Mouse (Mus musculus) adrenal gland, postnatal 36 days (tissue): ENCODE measurements around the gene Gm20388. TPM values are rescaled to one million over a fixed set of nuclear protein-coding genes. Genes with fewer than 3 reads are reported as not detected.
A peak's percentile ranks its signal among the peaks of the same experiment; 100 is the strongest.

Experiments used
- DNase-seq, 2 experiments: peaks; one replicate each; pipeline ENCODE4 v3.0.0; 2021; ENCODE audit warnings: mixed read lengths in 1 of 2
- total RNA-seq, 2 experiments: library from RNA; stranded (reverse); gene quantifications; 2 replicates each; pipeline ENCODE4 v1.2.3; 2021

Gm20388 gene
- total RNA-seq, 2 experiments from 2014 or later: 2.4 to 7.4 TPM

- peak; percentile 98 to 99 for DNase-seq
Observed at GRCm38 (mm10) chr8:121949941-121950748, 2039.5 kb downstream of the Gm20388 start.

- DNase-seq: peak; percentile 74 to 75
Observed at GRCm38 (mm10) chr8:121950749-121951655, 2040.4 kb downstream of the Gm20388 start.

GRCm38 (mm10) chr8:121951656-121952009 is 2041.0 kb downstream of the Gm20388 start:
- DNase-seq: no peak

- no peak for DNase-seq
Observed at GRCm38 (mm10) chr8:121952122-121952521, 2041.5 kb downstream of the Gm20388 start.

GRCm38 (mm10) chr8:121952800-121953199 is 2042.2 kb downstream of the Gm20388 start:
- no peak for DNase-seq

- DNase-seq: no peak
Observed at GRCm38 (mm10) chr8:121953821-121954545, 2043.3 kb downstream of the Gm20388 start.

GRCm38 (mm10) chr8:121954981-121955555 is 2044.4 kb downstream of the Gm20388 start:
- DNase-seq: no peak

- DNase-seq: no peak
Observed at GRCm38 (mm10) chr8:121955825-121956500, 2045.3 kb downstream of the Gm20388 start.

GRCm38 (mm10) chr8:121958395-121958794 is 2047.8 kb downstream of the Gm20388 start:
- no peak for DNase-seq

GRCm38 (mm10) chr8:121962892-121963291 is 2052.3 kb downstream of the Gm20388 start:
- DNase-seq: no peak

- DNase-seq: no peak
Observed at GRCm38 (mm10) chr8:121964716-121965512, 2054.3 kb downstream of the Gm20388 start.

- DNase-seq: no peak
Observed at GRCm38 (mm10) chr8:121966110-121966509, 2055.5 kb downstream of the Gm20388 start.

- DNase-seq: peak; percentile 58 to 64
Observed at GRCm38 (mm10) chr8:121966714-121967448, 2056.2 kb downstream of the Gm20388 start.

- DNase-seq: no peak
Observed at GRCm38 (mm10) chr8:121967977-121968376, 2057.3 kb downstream of the Gm20388 start.

GRCm38 (mm10) chr8:121968542-121968941 is 2057.9 kb downstream of the Gm20388 start:
- no peak for DNase-seq

GRCm38 (mm10) chr8:121970225-121970624 is 2059.6 kb downstream of the Gm20388 start:
- DNase-seq: no peak

- DNase-seq: no peak
Observed at GRCm38 (mm10) chr8:121971488-121972058, 2060.9 kb downstream of the Gm20388 start.

- DNase-seq: no peak
Observed at GRCm38 (mm10) chr8:121973906-121974305, 2063.3 kb downstream of the Gm20388 start.
